Mouse (Mus musculus): Measurements from ENCODE around the gene Fam19a2. TPM values are rescaled to one million over a fixed set of nuclear protein-coding genes. Genes with fewer than 3 reads are reported as not detected.

The Fam19a2 gene
- polyA plus RNA-seq, 1 experiment = 0.31 TPM

DNA sequence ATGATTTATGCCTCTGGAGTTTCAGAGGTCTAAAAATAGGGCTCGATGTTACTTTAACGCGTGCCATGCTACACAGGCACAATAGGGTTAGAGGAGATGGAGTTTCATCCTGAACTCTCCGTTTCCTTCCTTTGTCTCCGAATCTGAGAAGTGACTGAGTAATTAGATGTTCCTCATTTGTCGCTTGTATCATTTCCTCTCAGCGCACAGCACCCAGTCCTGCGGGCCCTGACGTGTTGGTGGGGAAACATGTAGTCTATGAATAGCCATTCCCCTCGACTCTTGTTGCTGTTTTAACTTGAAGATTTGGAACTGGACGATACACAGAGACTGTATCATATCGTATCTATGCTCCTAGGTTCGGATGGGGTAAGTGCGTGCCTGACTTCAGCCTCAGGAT, 96.7 kb downstream of the Fam19a2 start:
- Histone ChIP-seq H3K4me1 (replicated peaks; ENCODE audit: control insufficient read depth, insufficient read depth, low read length) (no peaks in the 10 kb centered on the region), H3K27ac (ENCODE audit: control insufficient read depth, insufficient read depth, low read length) (no peak overlapping the region), H3K27me3 (ENCODE audit: control insufficient read depth, insufficient read depth, low read length) (no peaks in the 10 kb centered on the region), H3K36me3 (ENCODE audit: control insufficient read depth, insufficient read depth, low read length) (no peaks in the 10 kb centered on the region), H3K4me3 (ENCODE audit: control insufficient read depth, insufficient read depth, low read length) (no peak overlapping the region)
- TF ChIP-seq CTCF (IDR thresholded peaks at IDR 0.05; ENCODE audit: borderline replicate concordance, control insufficient read depth, extremely low read depth, insufficient read depth, low read length, poor library complexity) = no peak
- TF ChIP-seq POLR2A (IDR thresholded peaks at IDR 0.05; ENCODE audit: control insufficient read depth, extremely low read depth, insufficient read depth, low read length, poor library complexity) = no peak
- 21% methylated on average over 14 of the region's 14 CpGs for WGBS
- DNase-seq = no peak

DNA sequence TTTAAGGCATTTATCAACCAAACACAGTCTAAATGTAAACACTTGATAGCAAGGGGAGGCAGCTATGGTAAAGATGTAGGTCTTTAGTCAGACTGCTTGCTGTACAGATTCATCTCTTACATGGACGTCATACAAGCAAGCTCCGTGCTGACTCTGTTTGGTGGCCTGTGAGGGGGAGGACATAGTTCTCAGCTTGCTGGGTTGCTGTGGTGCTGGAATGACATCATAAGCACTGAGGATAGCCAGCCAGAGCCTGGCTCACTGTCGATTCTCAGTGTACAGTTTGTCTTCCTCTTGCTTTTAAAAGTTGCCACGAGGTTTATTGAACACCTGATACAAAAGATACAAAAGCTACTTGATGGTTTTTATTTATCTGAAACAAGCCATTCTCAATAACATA, 100.8 kb downstream of the Fam19a2 start:
- H3K27ac ChIP-seq (ENCODE audit: control insufficient read depth, insufficient read depth, low read length) = no peak overlapping the region
- 82% methylated on average over 4 of the region's 4 CpGs for WGBS
- no peak for DNase-seq
- no peaks in the 10 kb centered on the region for H3K4me1 ChIP-seq (replicated peaks; ENCODE audit: control insufficient read depth, insufficient read depth, low read length)
- TF ChIP-seq CTCF (IDR thresholded peaks at IDR 0.05; ENCODE audit: borderline replicate concordance, control insufficient read depth, extremely low read depth, insufficient read depth, low read length, poor library complexity) (no peak), POLR2A (IDR thresholded peaks at IDR 0.05; ENCODE audit: control insufficient read depth, extremely low read depth, insufficient read depth, low read length, poor library complexity) (no peak)
- H3K36me3 ChIP-seq (ENCODE audit: control insufficient read depth, insufficient read depth, low read length) = no peaks in the 10 kb centered on the region
- H3K27me3 ChIP-seq (ENCODE audit: control insufficient read depth, insufficient read depth, low read length) = no peaks in the 10 kb centered on the region
- H3K4me3 ChIP-seq (ENCODE audit: control insufficient read depth, insufficient read depth, low read length) = no peak overlapping the region

DNA sequence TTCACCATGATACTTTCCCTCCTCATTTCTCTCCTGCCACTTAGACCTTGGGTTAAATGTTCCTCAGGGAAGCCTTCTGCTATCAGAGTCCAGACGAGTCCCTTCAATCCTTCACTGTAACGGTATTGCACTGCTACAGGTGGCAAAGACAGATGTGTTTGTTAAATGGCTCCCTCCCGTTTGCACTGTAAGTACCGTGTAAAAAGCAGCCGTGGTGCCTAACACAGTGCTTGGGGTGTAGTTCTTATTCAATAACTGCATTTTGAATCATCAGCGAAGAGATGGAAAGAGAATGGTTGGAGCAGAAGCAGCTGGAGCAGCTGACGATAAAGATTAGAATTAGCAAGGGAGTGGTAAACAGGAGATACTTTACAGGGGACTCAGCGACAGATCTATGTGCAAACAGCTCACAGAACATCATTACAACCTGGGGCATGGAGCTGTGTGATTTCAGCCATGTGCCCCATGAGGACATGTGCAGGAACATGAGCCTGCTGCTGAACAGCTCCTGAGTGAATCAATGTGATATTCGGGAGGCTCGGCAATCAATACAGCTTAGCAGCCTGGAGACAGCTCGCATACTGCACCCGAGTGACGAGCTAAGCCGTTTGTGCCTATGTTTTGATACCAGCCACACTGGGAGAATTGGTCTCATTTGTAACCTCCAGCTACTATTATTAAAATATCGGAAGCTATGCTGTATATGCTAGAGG, 103.5 kb downstream of the Fam19a2 start:
- WGBS = 91% methylated on average over 15 of the region's 15 CpGs
- Histone ChIP-seq H3K27ac (ENCODE audit: control insufficient read depth, insufficient read depth, low read length) (no peak overlapping the region), H3K27me3 (ENCODE audit: control insufficient read depth, insufficient read depth, low read length) (no peaks in the 10 kb centered on the region), H3K36me3 (ENCODE audit: control insufficient read depth, insufficient read depth, low read length) (no peaks in the 10 kb centered on the region), H3K4me1 (replicated peaks; ENCODE audit: control insufficient read depth, insufficient read depth, low read length) (no peaks in the 10 kb centered on the region), H3K4me3 (ENCODE audit: control insufficient read depth, insufficient read depth, low read length) (no peak overlapping the region)
- no peak for TF ChIP-seq CTCF (IDR thresholded peaks at IDR 0.05; ENCODE audit: borderline replicate concordance, control insufficient read depth, extremely low read depth, insufficient read depth, low read length, poor library complexity)
- DNase-seq = no peak

DNA sequence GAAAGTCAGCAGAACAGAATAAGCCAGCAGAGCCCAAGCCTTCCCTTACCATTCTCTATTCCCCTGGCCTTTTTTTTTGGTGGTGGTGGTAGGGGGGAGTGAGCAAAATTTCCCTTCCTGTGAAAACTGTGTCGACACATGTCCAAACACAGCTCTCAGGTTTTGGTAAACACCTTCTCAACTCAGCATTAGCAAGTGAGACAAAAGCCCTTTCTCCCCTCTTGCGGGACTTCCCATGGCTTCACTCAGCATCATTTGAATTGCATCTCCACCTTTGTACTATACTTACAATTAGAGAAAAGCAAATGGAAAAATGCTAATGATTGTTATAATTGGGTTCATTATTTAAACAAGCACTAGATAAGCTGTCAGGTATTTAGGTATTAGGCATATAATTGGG, 119.5 kb downstream of the Fam19a2 start:
- Histone ChIP-seq H3K27me3 (ENCODE audit: control insufficient read depth, insufficient read depth, low read length) (no peaks in the 10 kb centered on the region), H3K4me3 (ENCODE audit: control insufficient read depth, insufficient read depth, low read length) (no peak overlapping the region), H3K36me3 (ENCODE audit: control insufficient read depth, insufficient read depth, low read length) (no peaks in the 10 kb centered on the region), H3K4me1 (replicated peaks; ENCODE audit: control insufficient read depth, insufficient read depth, low read length) (no peaks in the 10 kb centered on the region), H3K27ac (ENCODE audit: control insufficient read depth, insufficient read depth, low read length) (no peak overlapping the region)
- WGBS = 69% methylated on average over 2 of the region's 2 CpGs
- TF ChIP-seq CTCF (IDR thresholded peaks at IDR 0.05; ENCODE audit: borderline replicate concordance, control insufficient read depth, extremely low read depth, insufficient read depth, low read length, poor library complexity) (no peak), POLR2A (IDR thresholded peaks at IDR 0.05; ENCODE audit: control insufficient read depth, extremely low read depth, insufficient read depth, low read length, poor library complexity) (no peak)
- DNase-seq = no peak

DNA sequence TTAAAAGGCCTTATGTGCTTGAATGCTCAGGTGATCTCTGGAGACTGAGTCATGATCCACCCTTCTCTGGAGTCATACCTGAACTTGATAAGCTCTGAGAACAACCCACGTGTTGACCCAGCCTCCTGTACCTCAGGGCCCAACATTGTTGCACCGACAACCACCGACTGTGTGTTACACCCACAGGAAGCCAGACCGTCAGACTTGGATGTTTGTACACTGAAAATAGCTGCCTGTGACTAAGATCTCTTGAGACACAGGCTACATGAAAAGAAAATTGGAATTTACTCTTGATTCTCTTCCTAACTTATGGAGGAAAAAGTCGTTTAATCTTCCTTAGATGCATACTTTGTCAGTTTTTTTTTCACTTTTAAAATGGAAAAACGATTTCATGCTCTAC, 121.8 kb downstream of the Fam19a2 start:
- no peaks in the 10 kb centered on the region for H3K4me1 ChIP-seq (replicated peaks; ENCODE audit: control insufficient read depth, insufficient read depth, low read length)
- H3K36me3 ChIP-seq (ENCODE audit: control insufficient read depth, insufficient read depth, low read length) = no peaks in the 10 kb centered on the region
- no peak for DNase-seq
- no peaks in the 10 kb centered on the region for H3K27me3 ChIP-seq (ENCODE audit: control insufficient read depth, insufficient read depth, low read length)
- no peak overlapping the region for H3K27ac ChIP-seq (ENCODE audit: control insufficient read depth, insufficient read depth, low read length)
- TF ChIP-seq POLR2A (IDR thresholded peaks at IDR 0.05; ENCODE audit: control insufficient read depth, extremely low read depth, insufficient read depth, low read length, poor library complexity) = no peak
- TF ChIP-seq CTCF (IDR thresholded peaks at IDR 0.05; ENCODE audit: borderline replicate concordance, control insufficient read depth, extremely low read depth, insufficient read depth, low read length, poor library complexity) = no peak
- no peak overlapping the region for H3K4me3 ChIP-seq (ENCODE audit: control insufficient read depth, insufficient read depth, low read length)
- 69% methylated on average over 6 of the region's 6 CpGs for WGBS

GRCm38 (mm10) chr10:123395429-123395828, 131.6 kb downstream of the Fam19a2 start:
- TF ChIP-seq POLR2A (IDR thresholded peaks at IDR 0.05; ENCODE audit: control insufficient read depth, extremely low read depth, insufficient read depth, low read length, poor library complexity) (no peak), CTCF (IDR thresholded peaks at IDR 0.05; ENCODE audit: borderline replicate concordance, control insufficient read depth, extremely low read depth, insufficient read depth, low read length, poor library complexity) (no peak)
- no peak overlapping the region for H3K4me3 ChIP-seq (ENCODE audit: control insufficient read depth, insufficient read depth, low read length)

DNA sequence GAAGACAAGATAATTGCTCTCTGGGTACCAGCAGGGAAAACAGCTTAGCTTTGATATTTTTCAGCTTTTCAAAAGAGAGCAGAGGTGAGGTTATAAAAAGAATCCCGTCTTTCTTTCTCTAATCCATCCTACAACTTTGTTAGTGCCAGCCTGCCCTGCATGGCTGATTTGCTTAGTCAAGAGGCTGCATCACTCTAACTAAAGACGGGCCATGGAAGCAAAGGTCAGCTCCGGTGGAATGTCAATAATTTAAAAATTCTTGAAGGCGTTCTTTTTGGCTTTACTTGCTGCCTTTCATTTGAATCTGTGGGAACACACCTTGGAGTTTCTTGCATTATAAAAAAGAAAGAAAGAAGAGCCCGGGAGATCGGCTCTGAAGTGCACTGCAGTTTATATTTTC, 134.3 kb downstream of the Fam19a2 start:
- H3K27ac ChIP-seq (ENCODE audit: control insufficient read depth, insufficient read depth, low read length) = no peak overlapping the region
- WGBS = 88% methylated on average over 6 of the region's 6 CpGs
- no peaks in the 10 kb centered on the region for H3K36me3 ChIP-seq (ENCODE audit: control insufficient read depth, insufficient read depth, low read length)
- H3K27me3 ChIP-seq (ENCODE audit: control insufficient read depth, insufficient read depth, low read length) = no peaks in the 10 kb centered on the region
- H3K4me3 ChIP-seq (ENCODE audit: control insufficient read depth, insufficient read depth, low read length) = no peak overlapping the region
- DNase-seq = no peak
- no peaks in the 10 kb centered on the region for H3K4me1 ChIP-seq (replicated peaks; ENCODE audit: control insufficient read depth, insufficient read depth, low read length)
- TF ChIP-seq POLR2A (IDR thresholded peaks at IDR 0.05; ENCODE audit: control insufficient read depth, extremely low read depth, insufficient read depth, low read length, poor library complexity) (no peak), CTCF (IDR thresholded peaks at IDR 0.05; ENCODE audit: borderline replicate concordance, control insufficient read depth, extremely low read depth, insufficient read depth, low read length, poor library complexity) (no peak)

More at GRCm38 (mm10) chr10:123395429-123395828, 131.6 kb downstream of the Fam19a2 start:
- no peak for DNase-seq
- 72% methylated on average over 9 of the region's 9 CpGs for WGBS
- no peak overlapping the region for H3K27ac ChIP-seq (ENCODE audit: control insufficient read depth, insufficient read depth, low read length)
- no peaks in the 10 kb centered on the region for H3K36me3 ChIP-seq (ENCODE audit: control insufficient read depth, insufficient read depth, low read length)
- no peaks in the 10 kb centered on the region for H3K4me1 ChIP-seq (replicated peaks; ENCODE audit: control insufficient read depth, insufficient read depth, low read length)
- H3K27me3 ChIP-seq (ENCODE audit: control insufficient read depth, insufficient read depth, low read length) = no peaks in the 10 kb centered on the region
